Mouse (Mus musculus) liver, postnatal 0 days (tissue): ENCODE data around the gene Abcg4.

Source experiments
- CTCF ChIP-seq: sonication (generic); IDR thresholded peaks from 2 replicates; pipeline ENCODE4 v1.5.1; 2016; ENCODE audit warnings: antibody characterized with exemption, low read depth
- EP300 ChIP-seq: IDR thresholded peaks from 2 replicates; pipeline ENCODE4 v1.6.1; 2016; ENCODE audit warnings: antibody characterized with exemption, low read depth, mild to moderate bottlenecking

- TF ChIP-seq CTCF (no peak), EP300 (no peak)
Observed at GRCm38 (mm10) chr9:44314910-44315309, 26.5 kb upstream of the Abcg4 start.
